ENCODE assay signal across 12 mouse cellular contexts in the genomic region with DNA sequence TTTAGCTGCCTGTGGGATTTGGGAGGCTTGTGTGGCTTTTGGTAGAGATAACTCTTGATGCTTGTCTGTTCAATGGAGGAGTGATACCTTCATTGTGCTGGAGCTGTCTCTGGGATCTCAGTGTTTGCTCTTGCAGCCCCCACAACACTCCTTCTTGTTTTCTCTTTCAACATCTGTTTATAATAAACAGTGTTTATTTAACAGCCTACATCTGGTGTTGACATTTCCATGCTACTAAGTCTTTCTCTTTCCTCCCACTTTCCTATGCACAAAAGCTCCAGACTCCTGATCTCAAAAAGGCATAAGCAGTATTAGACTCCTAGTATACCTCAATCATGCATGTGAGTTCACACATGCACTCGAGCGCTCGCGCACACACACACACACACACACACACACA. TPM values are rescaled to one million over a fixed set of nuclear protein-coding genes. Genes with fewer than 3 reads are reported as not detected.
"Had no signal": no experiment of that assay in that cellular context is flagged by ENCODE, and none has a peak within 500 bp of the region (broad histone marks: within the 10 kb centered on the region; RNA-seq: fewer than 3 reads in every experiment).

No protein-coding gene starts in this region.

- H3K9ac ChIP-seq: liver, embryonic 15.5 days; neural tube, embryonic 15.5 days had no signal

- ATAC-seq: intestine, postnatal 0 days had no signal

- H3K9me3 ChIP-seq: liver, embryonic 15.5 days; neural tube, embryonic 15.5 days had no signal

- H3K27me3 ChIP-seq: liver, embryonic 15.5 days; neural tube, embryonic 15.5 days had no signal

- H3K36me3 ChIP-seq: liver, embryonic 15.5 days; neural tube, embryonic 15.5 days had no signal

- H3K27ac ChIP-seq: liver, embryonic 15.5 days; neural tube, embryonic 15.5 days had no signal

- H3K4me3 ChIP-seq: liver, embryonic 15.5 days; myocyte; neural tube, embryonic 15.5 days had no signal

- DNase-seq: kidney, adult 8-10 months; kidney, postnatal 25 days; midbrain, embryonic 14.5 days; right cerebral cortex, postnatal 4 days; spleen, adult 18-20 months; thymus, adult 18-20 months; thymus, postnatal 14 days had no signal

- H3K4me1 ChIP-seq: liver, embryonic 15.5 days; neural tube, embryonic 15.5 days had no signal

- H3K4me2 ChIP-seq: liver, embryonic 11.5 days; liver, embryonic 15.5 days; neural tube, embryonic 15.5 days had no signal

RNA-seq across cellular contexts. Expression of a gene that starts 2.9 kb away (rescaled TPM):
- polyA plus RNA-seq: liver, embryonic 11.5 days; myocyte had no signal
